In genomic region chr4:95023350-95023953, GRCm38 (mm10) we compare ENCODE assay signal across 26 mouse cellular contexts. TPM values are rescaled to one million over a fixed set of nuclear protein-coding genes. Genes with fewer than 3 reads are reported as not detected.
DNase-seq lines count a peak whose midpoint lies in the region; ATAC-seq and TF ChIP-seq lines count a peak whose summit lies in the region.
"Had no signal": no experiment of that assay in that cellular context is flagged by ENCODE, and none has a peak within 500 bp of the region (broad histone marks: within the 10 kb centered on the region; RNA-seq: fewer than 3 reads in every experiment).

No protein-coding gene starts in this region.

- TF ChIP-seq CTCF in hindbrain, postnatal 0 days (IDR thresholded peaks at IDR 0.05; ENCODE audit: low read depth), result no peak
- no peak for TF ChIP-seq CTCF in midbrain, postnatal 0 days (IDR thresholded peaks at IDR 0.05)

- H3K27me3 ChIP-seq in forebrain, embryonic 14.5 days (replicated peaks; ENCODE audit: control insufficient read depth, insufficient read depth, low read length), result no peaks in the 10 kb centered on the region
- H3K27me3 ChIP-seq in forebrain, embryonic 11.5 days (ENCODE audit: control insufficient read depth, insufficient read depth, low read length), result no peaks in the 10 kb centered on the region; the same call in 1 of the 2 replicates
- H3K27me3 ChIP-seq in hindbrain, postnatal 0 days (ENCODE audit: insufficient read depth, low read length), result no peaks in the 10 kb centered on the region
- H3K27me3 ChIP-seq in hindbrain, embryonic 10.5 days (ENCODE audit: insufficient read depth, poor library complexity, severe bottlenecking), result peaks cover 12% of the 10 kb centered on the region; the same call in 1 of the 2 replicates
- H3K27me3 ChIP-seq in midbrain, postnatal 0 days (ENCODE audit: insufficient read depth, low read length), result no peaks in the 10 kb centered on the region
- H3K27me3 ChIP-seq in midbrain, embryonic 14.5 days (ENCODE audit: control insufficient read depth, insufficient read depth, low read length), result no peaks in the 10 kb centered on the region
- H3K27me3 ChIP-seq: embryonic facial prominence, embryonic 15.5 days; heart, embryonic 15.5 days; liver, embryonic 15.5 days; midbrain, embryonic 13.5 days; neural tube, embryonic 13.5 days had no signal

- no peak for ATAC-seq in forebrain, embryonic 14.5 days
- ATAC-seq in forebrain, embryonic 11.5 days (replicated peaks; ENCODE audit: low FRiP score), result no peak
- ATAC-seq in hindbrain, postnatal 0 days, result peak; percentile 80
- ATAC-seq in midbrain, postnatal 0 days (ENCODE audit: low FRiP score), result no peak
- ATAC-seq in midbrain, embryonic 14.5 days (ENCODE audit: low FRiP score, low TSS enrichment), result no peak
- ATAC-seq: inflammation-experienced regulatory T-cells, adult 6 months; midbrain, embryonic 13.5 days had no signal

- H3K27ac ChIP-seq in forebrain, embryonic 14.5 days (ENCODE audit: low read depth, low read length), result no peak overlapping the region
- H3K27ac ChIP-seq in forebrain, embryonic 11.5 days (ENCODE audit: low read depth, low read length), result no peak overlapping the region
- no peak overlapping the region for H3K27ac ChIP-seq in hindbrain, postnatal 0 days
- no peak overlapping the region for H3K27ac ChIP-seq in hindbrain, embryonic 10.5 days
- no peak overlapping the region for H3K27ac ChIP-seq in midbrain, postnatal 0 days (ENCODE audit: low read depth, low read length)
- H3K27ac ChIP-seq in midbrain, embryonic 14.5 days (replicated peaks; ENCODE audit: low read depth, low read length), result no peak overlapping the region
- H3K27ac ChIP-seq: embryonic facial prominence, embryonic 15.5 days; heart, adult 2 months; heart, embryonic 15.5 days; left cerebral cortex, adult 2 months; limb, embryonic 10.5 days; liver, embryonic 15.5 days; midbrain, embryonic 13.5 days; neural tube, embryonic 13.5 days had no signal

- H3K4me2 ChIP-seq in forebrain, embryonic 14.5 days (ENCODE audit: low read length), result no peak overlapping the region
- no peak overlapping the region for H3K4me2 ChIP-seq in forebrain, embryonic 11.5 days (ENCODE audit: low read depth, low read length, severe bottlenecking)
- H3K4me2 ChIP-seq in hindbrain, postnatal 0 days (ENCODE audit: low read depth, low read length), result no peak overlapping the region
- no peak overlapping the region for H3K4me2 ChIP-seq in midbrain, postnatal 0 days (ENCODE audit: low read depth, low read length, poor library complexity, severe bottlenecking)
- no peak overlapping the region for H3K4me2 ChIP-seq in midbrain, embryonic 14.5 days (ENCODE audit: low read length)
- H3K4me2 ChIP-seq: embryonic facial prominence, embryonic 15.5 days; heart, embryonic 15.5 days; liver, embryonic 15.5 days; midbrain, embryonic 13.5 days; neural tube, embryonic 13.5 days had no signal

- 0 out of 2 replicates have a peak, but pooled peaks cover 2% of the 10 kb centered on the region for H3K4me1 ChIP-seq in forebrain, embryonic 14.5 days (ENCODE audit: control insufficient read depth, insufficient read depth, low read length)
- no peaks in the 10 kb centered on the region for H3K4me1 ChIP-seq in forebrain, embryonic 11.5 days (replicated peaks; ENCODE audit: control insufficient read depth, insufficient read depth, low read length)
- no peaks in the 10 kb centered on the region for H3K4me1 ChIP-seq in hindbrain, postnatal 0 days (ENCODE audit: insufficient read depth, low read length)
- no peaks in the 10 kb centered on the region for H3K4me1 ChIP-seq in hindbrain, embryonic 10.5 days (replicated peaks)
- H3K4me1 ChIP-seq in midbrain, postnatal 0 days (ENCODE audit: insufficient read depth, low read length), result no peaks in the 10 kb centered on the region
- no peaks in the 10 kb centered on the region for H3K4me1 ChIP-seq in midbrain, embryonic 14.5 days (ENCODE audit: control insufficient read depth, insufficient read depth, low read length)
- H3K4me1 ChIP-seq: embryonic facial prominence, embryonic 15.5 days; heart, embryonic 15.5 days; liver, embryonic 15.5 days had no signal

- peak; percentile 22 for DNase-seq in forebrain, embryonic 14.5 days (ENCODE audit: low spot score)
- no peak for DNase-seq in forebrain, embryonic 11.5 days (ENCODE audit: low spot score)
- DNase-seq in hindbrain, postnatal 0 days (ENCODE audit: low spot score), result peak; percentile 56
- no peak for DNase-seq in hindbrain, embryonic 10.5 days (ENCODE audit: low spot score)
- peak; percentile 61 for DNase-seq in midbrain, postnatal 0 days (ENCODE audit: low spot score)
- DNase-seq in midbrain, embryonic 14.5 days, result no peak
- DNase-seq in right cerebral cortex, postnatal 10 days (ENCODE audit: low spot score in 2 of 2), result peak; percentile 52 to 55
- DNase-seq in spleen, postnatal 10 days (ENCODE audit: low spot score in 2 of 2), result no peak
- DNase-seq: cerebellum, adult 8-10 months; gastrocnemius, postnatal 25 days; heart, adult 2 months; heart, postnatal 4 days; kidney, adult 18-20 months; kidney, postnatal 4 days; liver; lung, postnatal 14 days; thymus, postnatal 25 days had no signal

- WGBS in forebrain, embryonic 14.5 days, result 80% methylated on average over 12 of the region's 12 CpGs
- WGBS in forebrain, embryonic 11.5 days, result 89% methylated on average over 12 of the region's 12 CpGs
- WGBS in hindbrain, postnatal 0 days, result 55% methylated on average over 12 of the region's 12 CpGs
- WGBS in hindbrain, embryonic 10.5 days, result 80% methylated on average over 12 of the region's 12 CpGs
- 65% methylated on average over 12 of the region's 12 CpGs for WGBS in midbrain, postnatal 0 days
- 63% methylated on average over 12 of the region's 12 CpGs for WGBS in midbrain, embryonic 14.5 days

- H3K36me3 ChIP-seq in forebrain, embryonic 14.5 days (ENCODE audit: control insufficient read depth, insufficient read depth, low read length), result no peaks in the 10 kb centered on the region
- H3K36me3 ChIP-seq in forebrain, embryonic 11.5 days (ENCODE audit: control insufficient read depth, insufficient read depth, low read length), result no peaks in the 10 kb centered on the region
- no peaks in the 10 kb centered on the region for H3K36me3 ChIP-seq in hindbrain, postnatal 0 days (ENCODE audit: insufficient read depth, low read length)
- H3K36me3 ChIP-seq in hindbrain, embryonic 10.5 days, result no peaks in the 10 kb centered on the region
- H3K36me3 ChIP-seq in midbrain, postnatal 0 days (ENCODE audit: insufficient read depth, low read length), result no peaks in the 10 kb centered on the region
- no peaks in the 10 kb centered on the region for H3K36me3 ChIP-seq in midbrain, embryonic 14.5 days (ENCODE audit: control insufficient read depth, insufficient read depth, low read length)
- H3K36me3 ChIP-seq: embryonic facial prominence, embryonic 15.5 days; heart, embryonic 15.5 days; limb, embryonic 10.5 days; liver, embryonic 15.5 days; midbrain, embryonic 13.5 days; neural tube, embryonic 13.5 days had no signal

- H3K9ac ChIP-seq in forebrain, embryonic 14.5 days (ENCODE audit: low read length), result no peak overlapping the region
- H3K9ac ChIP-seq in forebrain, embryonic 11.5 days (ENCODE audit: low read length), result no peak overlapping the region
- no peak overlapping the region for H3K9ac ChIP-seq in hindbrain, postnatal 0 days (replicated peaks; ENCODE audit: low read length)
- H3K9ac ChIP-seq in midbrain, postnatal 0 days (replicated peaks; ENCODE audit: low read length, poor library complexity, severe bottlenecking), result no peak overlapping the region
- no peak overlapping the region for H3K9ac ChIP-seq in midbrain, embryonic 14.5 days (replicated peaks; ENCODE audit: low read length)
- H3K9ac ChIP-seq: embryonic facial prominence, embryonic 15.5 days; heart, embryonic 15.5 days; liver, embryonic 15.5 days; midbrain, embryonic 13.5 days; neural tube, embryonic 13.5 days had no signal

- no peak overlapping the region for H3K4me3 ChIP-seq in forebrain, embryonic 14.5 days (ENCODE audit: low read depth, low read length)
- no peak overlapping the region for H3K4me3 ChIP-seq in forebrain, embryonic 11.5 days (ENCODE audit: low read depth, low read length)
- H3K4me3 ChIP-seq in hindbrain, postnatal 0 days (ENCODE audit: low read length), result no peak overlapping the region
- H3K4me3 ChIP-seq in hindbrain, embryonic 10.5 days, result no peak overlapping the region
- H3K4me3 ChIP-seq in midbrain, postnatal 0 days (ENCODE audit: low read depth, low read length), result no peak overlapping the region
- H3K4me3 ChIP-seq in midbrain, embryonic 14.5 days (replicated peaks; ENCODE audit: low read depth, low read length), result no peak overlapping the region
- H3K4me3 ChIP-seq: embryonic facial prominence, embryonic 15.5 days; heart, adult 2 months; heart, embryonic 15.5 days; left cerebral cortex, adult 2 months; limb, embryonic 10.5 days; liver, embryonic 15.5 days; megakaryocyte, embryonic 14.5 days; midbrain, embryonic 13.5 days; neural tube, embryonic 13.5 days had no signal

- no peaks in the 10 kb centered on the region for H3K9me3 ChIP-seq in forebrain, embryonic 14.5 days (replicated peaks; ENCODE audit: control insufficient read depth, low read length)
- no peaks in the 10 kb centered on the region for H3K9me3 ChIP-seq in forebrain, embryonic 11.5 days (ENCODE audit: control insufficient read depth, low read length)
- H3K9me3 ChIP-seq in hindbrain, postnatal 0 days (ENCODE audit: low read length), result no peaks in the 10 kb centered on the region
- no peaks in the 10 kb centered on the region for H3K9me3 ChIP-seq in hindbrain, embryonic 10.5 days
- no peaks in the 10 kb centered on the region for H3K9me3 ChIP-seq in midbrain, postnatal 0 days (ENCODE audit: low read length)
- H3K9me3 ChIP-seq in midbrain, embryonic 14.5 days (ENCODE audit: control insufficient read depth, low read length), result no peaks in the 10 kb centered on the region
- H3K9me3 ChIP-seq: embryonic facial prominence, embryonic 15.5 days; heart, embryonic 15.5 days; limb, embryonic 10.5 days; liver, embryonic 15.5 days; megakaryocyte, embryonic 14.5 days; midbrain, embryonic 13.5 days; neural tube, embryonic 13.5 days had no signal

RNA-seq across cellular contexts. Expression of gene Jun, which starts 28.6 kb away (rescaled TPM):
- polyA plus RNA-seq in forebrain, embryonic 14.5 days (2014; fragmentation: Nextera tagmentation; extraction: Ambion mirVana), result 36.0 and 36.4 TPM in 2 replicates
- 60.7 and 62.7 TPM in 2 replicates for polyA plus RNA-seq in forebrain, embryonic 11.5 days (2014; fragmentation: Nextera tagmentation; extraction: Ambion mirVana)
- total RNA-seq in hindbrain, postnatal 0 days (2014; rRNA removed), result 74.4 and 86.4 TPM in 2 replicates
- polyA plus RNA-seq in hindbrain, postnatal 0 days (2015; fragmentation: Nextera tagmentation; extraction: Ambion mirVana), result 57.5 and 59.9 TPM in 2 replicates
- 63.7 and 64.6 TPM in 2 replicates for polyA plus RNA-seq in hindbrain, embryonic 10.5 days (2016; fragmentation: Nextera tagmentation; extraction: Ambion mirVana)
- 60.2 and 62.7 TPM in 2 replicates for total RNA-seq in midbrain, postnatal 0 days (2014; rRNA removed)
- 37.9 and 40.5 TPM in 2 replicates for polyA plus RNA-seq in midbrain, postnatal 0 days (2015; fragmentation: Nextera tagmentation; extraction: Ambion mirVana)
- 23.5 and 29.8 TPM in 2 replicates for polyA plus RNA-seq in midbrain, embryonic 14.5 days (2014; fragmentation: Nextera tagmentation; extraction: Ambion mirVana)

RNA-seq across cellular contexts. Expression of gene Mysm1, which starts 44.6 kb away (rescaled TPM):
- 18.7 and 23.6 TPM in 2 replicates for polyA plus RNA-seq in forebrain, embryonic 14.5 days (2014; fragmentation: Nextera tagmentation; extraction: Ambion mirVana)
- polyA plus RNA-seq in forebrain, embryonic 11.5 days (2014; fragmentation: Nextera tagmentation; extraction: Ambion mirVana), result 28.8 and 30.7 TPM in 2 replicates
- 18.9 and 36.8 TPM in 2 replicates for total RNA-seq in hindbrain, postnatal 0 days (2014; rRNA removed)
- 30.1 and 31.1 TPM in 2 replicates for polyA plus RNA-seq in hindbrain, postnatal 0 days (2015; fragmentation: Nextera tagmentation; extraction: Ambion mirVana)
- 23.1 and 27.5 TPM in 2 replicates for polyA plus RNA-seq in hindbrain, embryonic 10.5 days (2016; fragmentation: Nextera tagmentation; extraction: Ambion mirVana)
- total RNA-seq in midbrain, postnatal 0 days (2014; rRNA removed), result 16.2 and 28.1 TPM in 2 replicates
- 20.4 and 27.6 TPM in 2 replicates for polyA plus RNA-seq in midbrain, postnatal 0 days (2015; fragmentation: Nextera tagmentation; extraction: Ambion mirVana)
- 29.5 and 33.4 TPM in 2 replicates for polyA plus RNA-seq in midbrain, embryonic 14.5 days (2014; fragmentation: Nextera tagmentation; extraction: Ambion mirVana)

Comparison
In these comparisons a context has a peak if more than half of its experiments do, and no peak if none do; other contexts are left out.
1. DNase-seq: peak in forebrain, embryonic 14.5 days (single experiment), hindbrain, postnatal 0 days (single experiment), midbrain, postnatal 0 days (single experiment) and right cerebral cortex, postnatal 10 days (2 of 2); none in forebrain, embryonic 11.5 days (single experiment), hindbrain, embryonic 10.5 days (single experiment), midbrain, embryonic 14.5 days (single experiment) and spleen, postnatal 10 days (0 of 2).